Mouse (Mus musculus) brain, embryonic 14.5 days (tissue): ENCODE results near the gene Praf2.

Experiments
- CTCF ChIP-seq: fragments of 200-500 bp; IDR thresholded peaks from 2 replicates; pipeline ENCODE4 v1.5.1; 2012; ENCODE audit warnings: inconsistent platforms, mild to moderate bottlenecking, moderate library complexity, borderline replicate concordance; ENCODE audit not compliant: insufficient read depth, insufficient read length; ENCODE audit errors: extremely low read depth
- POLR2A ChIP-seq: fragments of 200-500 bp; IDR thresholded peaks from 2 replicates; pipeline ENCODE4 v1.6.1; 2012; ENCODE audit warnings: mild to moderate bottlenecking, inconsistent platforms, borderline replicate concordance; ENCODE audit not compliant: poor library complexity, insufficient read depth, insufficient read length, severe bottlenecking; ENCODE audit errors: extremely low read depth

- TF ChIP-seq POLR2A (no peak), CTCF (peak; percentile 29; the same call in 1 of the 2 replicates)
These were observed 15.2 kb downstream of the Praf2 start for GRCm38 (mm10) chrX:7743470-7743869.
